Mouse (Mus musculus) erythroblast, embryonic 14.5 days (primary cell): ENCODE data around the gene Grid1. TPM values are rescaled to one million over a fixed set of nuclear protein-coding genes. Genes with fewer than 3 reads are reported as not detected.

ENCODE experiments used
- H3K27me3 ChIP-seq: 2 replicates; pipeline ENCODE4 v1.6.1; 2012; ENCODE audit warnings: inconsistent platforms; ENCODE audit not compliant: control insufficient read depth
- H3K36me3 ChIP-seq: 2 replicates; pipeline ENCODE4 v1.6.1; 2012; ENCODE audit warnings: mild to moderate bottlenecking, inconsistent platforms; ENCODE audit not compliant: control insufficient read depth
- H3K4me1 ChIP-seq: 2 replicates; pipeline ENCODE4 v1.6.1; 2012; ENCODE audit warnings: inconsistent platforms; ENCODE audit not compliant: control insufficient read depth
- H3K4me3 ChIP-seq: replicated peaks from 2 replicates; pipeline ENCODE3; 2012; ENCODE audit warnings: moderate library complexity, mild to moderate bottlenecking, inconsistent platforms
- H3K9me3 ChIP-seq: 2 replicates; pipeline ENCODE4 v1.6.1; 2012; ENCODE audit warnings: low read length, inconsistent platforms, mixed read lengths; ENCODE audit not compliant: control insufficient read depth
- GATA1 ChIP-seq: IDR thresholded peaks from 2 replicates; pipeline ENCODE4 v1.6.1; 2012; ENCODE audit warnings: low read length, inconsistent platforms, mixed read lengths
- TAL1 ChIP-seq: IDR thresholded peaks from 3 replicates; pipeline ENCODE4 v1.6.1; 2012; ENCODE audit warnings: low read length, inconsistent platforms, mixed read lengths
- polyA plus RNA-seq: library from polyadenylated mRNA; stranded (reverse); fragments of >175 nt; gene quantifications from 2 replicates; pipeline ENCODE4 v1.2.3, GENCODE M21; 2012

Grid1 gene
- polyA plus RNA-seq, 1 experiment: not detected

DNA sequence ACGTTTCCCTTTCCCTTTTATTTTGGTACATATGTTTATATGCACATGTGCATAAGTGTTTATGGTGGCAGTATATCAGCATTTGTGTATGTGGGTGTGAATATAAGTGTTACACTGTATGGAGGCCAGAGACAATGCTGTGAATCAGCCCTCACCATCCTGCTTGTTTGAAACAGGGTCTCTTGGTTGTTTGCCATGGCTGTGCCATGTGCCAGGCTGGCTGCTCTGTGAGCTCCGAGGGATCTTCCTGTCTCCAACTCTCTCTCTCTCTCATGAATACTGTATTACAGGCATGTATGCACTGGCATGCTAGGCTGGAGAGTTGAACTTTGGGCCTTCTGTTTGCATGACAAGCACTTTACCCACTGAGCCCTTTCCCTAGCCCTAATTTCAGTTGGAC lies 315.1 kb downstream of the Grid1 start:
- no peaks in the 10 kb centered on the region for H3K4me1 ChIP-seq
- H3K4me3 ChIP-seq: no peak overlapping the region
- TF ChIP-seq GATA1 (no peak), TAL1 (no peak)
- H3K27me3 ChIP-seq: no peaks in the 10 kb centered on the region
- H3K36me3 ChIP-seq: no peaks in the 10 kb centered on the region
- H3K9me3 ChIP-seq: no peaks in the 10 kb centered on the region

- Histone ChIP-seq H3K4me3 (no peak overlapping the region), H3K27me3 (no peaks in the 10 kb centered on the region), H3K4me1 (no peaks in the 10 kb centered on the region), H3K9me3 (no peaks in the 10 kb centered on the region), H3K36me3 (no peaks in the 10 kb centered on the region)
- TF ChIP-seq TAL1: no peak
- no peak for TF ChIP-seq GATA1
Observed at GRCm38 (mm10) chr14:35138069-35138468, 318.2 kb downstream of the Grid1 start.

GRCm38 (mm10) chr14:35139824-35140223 lies 319.9 kb downstream of the Grid1 start:
- Histone ChIP-seq H3K36me3 (no peaks in the 10 kb centered on the region), H3K27me3 (no peaks in the 10 kb centered on the region), H3K4me3 (no peak overlapping the region), H3K4me1 (no peaks in the 10 kb centered on the region), H3K9me3 (no peaks in the 10 kb centered on the region)
- TF ChIP-seq GATA1: no peak
- no peak for TF ChIP-seq TAL1

DNA sequence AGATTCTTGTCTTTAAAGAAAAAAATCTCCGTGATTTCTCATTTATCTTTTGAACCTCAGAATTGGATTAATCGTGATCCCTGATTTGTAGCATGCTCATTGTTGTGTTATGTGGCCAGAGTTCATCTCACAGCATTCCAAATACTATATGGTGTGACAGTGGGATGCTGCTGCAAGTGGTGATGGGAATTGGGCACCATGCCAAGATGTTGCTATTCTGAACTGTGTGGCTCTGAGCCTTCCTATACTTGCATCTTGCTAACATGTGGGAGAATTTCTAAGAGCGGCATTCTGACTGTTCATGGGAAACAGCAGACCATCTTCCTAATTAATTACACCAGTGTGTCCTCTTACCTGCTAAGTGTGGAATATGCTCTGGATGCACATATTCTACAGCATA lies 332.5 kb downstream of the Grid1 start:
- Histone ChIP-seq H3K27me3 (no peaks in the 10 kb centered on the region), H3K36me3 (no peaks in the 10 kb centered on the region), H3K4me3 (no peak overlapping the region), H3K9me3 (peaks cover 5% of the 10 kb centered on the region; the same call in 1 of the 2 replicates), H3K4me1 (no peaks in the 10 kb centered on the region)
- TF ChIP-seq TAL1: no peak
- no peak for TF ChIP-seq GATA1

DNA sequence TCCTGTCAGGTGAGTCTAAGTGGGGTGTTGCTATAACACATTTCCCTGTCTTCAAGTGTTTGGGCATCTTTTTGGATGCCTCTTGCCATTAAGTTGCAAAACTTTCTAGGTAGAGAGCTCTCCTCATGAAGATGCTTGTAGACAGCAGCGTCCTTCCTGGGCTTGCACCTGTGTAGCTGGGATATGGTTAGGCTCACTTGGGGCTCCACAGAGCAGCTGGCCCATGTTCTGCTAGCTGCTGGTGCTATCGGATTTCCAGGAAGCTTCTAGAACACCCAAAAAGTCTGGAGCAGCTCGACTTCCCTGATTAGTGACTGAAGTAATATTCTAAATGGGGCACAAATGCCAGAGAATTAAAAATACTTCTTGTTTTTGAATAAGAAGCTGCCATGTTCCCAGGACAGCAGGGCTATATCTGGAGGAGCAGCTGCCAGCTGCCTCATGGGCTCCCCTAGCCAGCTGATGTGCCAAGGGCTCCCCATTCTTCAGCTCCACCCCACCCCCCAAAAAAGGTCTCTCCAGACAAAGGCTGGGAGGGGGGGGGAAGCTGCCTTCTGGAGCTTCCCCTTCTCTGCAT lies 333.9 kb downstream of the Grid1 start:
- Histone ChIP-seq H3K4me1 (no peaks in the 10 kb centered on the region), H3K36me3 (no peaks in the 10 kb centered on the region), H3K4me3 (no peak overlapping the region), H3K9me3 (peaks cover 3% of the 10 kb centered on the region; the same call in 1 of the 2 replicates), H3K27me3 (no peaks in the 10 kb centered on the region)
- no peak for TF ChIP-seq TAL1
- no peak for TF ChIP-seq GATA1

DNA sequence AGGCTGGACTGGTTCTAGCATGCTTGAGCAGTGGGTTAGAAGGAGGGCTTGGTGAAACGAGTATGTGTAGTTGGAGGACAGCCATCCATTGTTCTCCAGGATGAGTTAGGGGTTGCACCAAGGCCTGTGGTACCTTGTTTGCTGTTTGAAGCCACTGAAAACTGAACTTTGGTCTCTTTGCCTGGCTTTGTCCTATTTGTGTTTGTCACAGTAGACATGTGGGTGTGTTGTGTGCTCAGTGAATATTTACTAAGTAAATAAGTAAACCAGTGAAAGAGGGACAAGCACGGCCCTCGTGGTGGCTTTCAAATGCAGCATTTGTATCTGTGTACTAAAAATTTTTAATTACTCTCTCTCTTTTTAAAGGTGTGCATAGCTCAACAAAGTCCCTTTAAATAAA lies 334.5 kb downstream of the Grid1 start:
- no peak for TF ChIP-seq TAL1
- TF ChIP-seq GATA1: no peak

DNA sequence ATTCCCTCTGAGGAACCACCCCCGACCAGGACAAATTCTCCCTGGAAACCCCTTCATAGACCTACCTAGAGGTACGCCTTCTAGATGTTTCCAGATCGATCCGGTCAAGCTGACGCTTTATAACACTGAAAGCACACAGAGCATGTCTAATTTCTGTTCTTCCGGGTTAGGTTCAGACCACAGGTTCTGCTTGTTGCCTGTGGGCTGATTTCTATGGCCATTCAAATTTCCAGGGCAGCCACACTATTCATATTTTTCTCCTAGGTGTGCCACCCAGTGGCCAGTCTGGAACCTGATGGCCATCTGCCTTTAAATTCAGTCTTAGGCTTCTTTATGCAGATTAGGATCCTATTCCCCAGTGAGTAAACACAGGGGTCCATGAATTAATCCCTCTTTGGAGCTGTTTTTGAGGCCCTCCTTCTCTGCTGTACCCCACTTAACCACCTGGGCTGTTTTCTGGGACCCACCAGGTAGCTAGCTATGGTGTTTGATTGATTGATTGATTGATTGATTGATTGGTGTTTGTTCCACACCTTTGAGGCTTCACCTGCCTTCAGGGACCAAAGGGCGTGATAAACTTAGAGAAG lies 337.3 kb downstream of the Grid1 start:
- no peaks in the 10 kb centered on the region for H3K9me3 ChIP-seq
- H3K36me3 ChIP-seq: no peaks in the 10 kb centered on the region
- TF ChIP-seq GATA1: no peak
- TF ChIP-seq TAL1: no peak

More for the DNA sequence above, 334.5 kb downstream of the Grid1 start:
- H3K4me1 ChIP-seq: no peaks in the 10 kb centered on the region
- no peak overlapping the region for H3K4me3 ChIP-seq
- peaks cover 3% of the 10 kb centered on the region; the same call in 1 of the 2 replicates for H3K9me3 ChIP-seq
- no peaks in the 10 kb centered on the region for H3K36me3 ChIP-seq
- no peaks in the 10 kb centered on the region for H3K27me3 ChIP-seq

DNA sequence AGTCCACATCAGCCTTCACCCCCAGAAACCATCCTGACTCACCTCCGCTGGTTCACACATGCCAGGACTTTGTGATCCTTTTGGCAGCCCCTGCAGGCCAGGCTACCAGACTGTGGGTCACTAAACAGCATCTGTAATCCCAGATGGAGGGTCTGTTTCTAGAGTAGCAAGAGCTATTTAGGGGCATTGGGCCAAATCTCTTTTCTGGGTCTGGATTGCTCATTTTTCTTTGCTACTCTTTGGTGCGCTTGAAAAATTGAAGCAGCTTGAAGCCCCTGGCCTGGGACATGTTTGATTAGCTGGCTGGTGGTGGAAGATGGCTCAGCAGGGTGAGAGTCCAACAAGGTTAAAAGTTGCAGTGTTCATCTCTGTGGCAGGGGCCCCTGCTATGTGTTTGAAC lies 339.4 kb downstream of the Grid1 start:
- TF ChIP-seq GATA1 (no peak), TAL1 (no peak)
- Histone ChIP-seq H3K9me3 (no peaks in the 10 kb centered on the region), H3K27me3 (no peaks in the 10 kb centered on the region), H3K4me1 (no peaks in the 10 kb centered on the region), H3K36me3 (no peaks in the 10 kb centered on the region), H3K4me3 (no peak overlapping the region)

More for the DNA sequence above, 337.3 kb downstream of the Grid1 start:
- H3K4me1 ChIP-seq: no peaks in the 10 kb centered on the region
- no peak overlapping the region for H3K4me3 ChIP-seq
- no peaks in the 10 kb centered on the region for H3K27me3 ChIP-seq

- H3K4me1 ChIP-seq: no peaks in the 10 kb centered on the region
- H3K27me3 ChIP-seq: no peaks in the 10 kb centered on the region
- no peak overlapping the region for H3K4me3 ChIP-seq
- no peak for TF ChIP-seq TAL1
- TF ChIP-seq GATA1: no peak
- H3K36me3 ChIP-seq: no peaks in the 10 kb centered on the region
- no peaks in the 10 kb centered on the region for H3K9me3 ChIP-seq
Observed at GRCm38 (mm10) chr14:35167451-35167850, 347.5 kb downstream of the Grid1 start.
